Mouse (Mus musculus): ENCODE results near the gene Syngr1. TPM values are rescaled to one million over a fixed set of nuclear protein-coding genes. Genes with fewer than 3 reads are reported as not detected.

Gene Syngr1
- total and polyA plus RNA-seq, 3 experiments: 105 to 115 TPM; not detected in 1

- no peak for DNase-seq (ENCODE audit: low read depth, low spot score)
- H3K4me3 ChIP-seq (ENCODE audit: control insufficient read depth in 1 of 2, insufficient read depth in 1 of 2, low read depth in 2 of 2, low read length in 2 of 2): no peak overlapping the region
- no peaks in the 10 kb centered on the region for H3K9me3 ChIP-seq (replicated peaks; ENCODE audit: insufficient read depth, low read length)
- no peaks in the 10 kb centered on the region for H3K27me3 ChIP-seq (ENCODE audit: control insufficient read depth in 1 of 2, insufficient read depth in 2 of 2, low read length in 2 of 2)
- peak overlapping the region; percentile 11; the same call in 1 of the 2 replicates for H3K27ac ChIP-seq (ENCODE audit: control insufficient read depth, low read depth, low read length)
- no peak overlapping the region for H3K9ac ChIP-seq (ENCODE audit: control insufficient read depth, low read depth, low read length, poor library complexity, severe bottlenecking)
- peaks cover 6 to 15% of the 10 kb centered on the region in 2 experiments; a peak in 3 of 4 replicates for H3K36me3 ChIP-seq (ENCODE audit: control insufficient read depth in 1 of 2, insufficient read depth in 2 of 2, low read length in 2 of 2)
- H3K4me1 ChIP-seq (ENCODE audit: control insufficient read depth in 1 of 2, insufficient read depth in 2 of 2, low read length in 2 of 2): no peaks in the 10 kb centered on the region
- H3K79me2 ChIP-seq (ENCODE audit: control insufficient read depth, insufficient read depth, low read length, poor library complexity): peaks cover 22% of the 10 kb centered on the region
- TF ChIP-seq POLR2AphosphoS5 (IDR thresholded peaks at IDR 0.05; ENCODE audit: borderline replicate concordance, low read depth, low read length) (no peak; the same call in 1 of the 2 replicates), ZMIZ1 (IDR thresholded peaks at IDR 0.05; ENCODE audit: low read depth, low read length) (no peak), UBTF (IDR thresholded peaks at IDR 0.05; ENCODE audit: borderline replicate concordance, insufficient read depth, low read depth, low read length) (no peak), BHLHE40 (IDR thresholded peaks at IDR 0.05; ENCODE audit: borderline replicate concordance, low read depth, low read length) (no peak; the same call in 1 of the 2 replicates), MXI1 (IDR thresholded peaks at IDR 0.05; ENCODE audit: low read depth, low read length) (0 out of 2 replicates have a peak, but pooled peaks have one; percentile 28), CTCF (IDR thresholded peaks at IDR 0.05 in 2 of 3, conservative IDR thresholded peaks at IDR 0.05 in 1 of 3; ENCODE audit: control insufficient read depth in 1 of 3, insufficient read depth in 1 of 3, low read depth in 2 of 3, low read length in 3 of 3, poor library complexity in 1 of 3, severe bottlenecking in 1 of 3) (no peak), ZKSCAN1 (IDR thresholded peaks at IDR 0.05; ENCODE audit: low read depth, low read length) (no peak), USF2 (IDR thresholded peaks at IDR 0.05; ENCODE audit: borderline replicate concordance in 1 of 2, insufficient read depth in 1 of 2, low read depth in 1 of 2, low read length in 2 of 2) (no peak), MAX (IDR thresholded peaks at IDR 0.05; ENCODE audit: low read length) (no peak), RCOR1 (IDR thresholded peaks at IDR 0.05; ENCODE audit: low read depth, low read length) (0 out of 2 replicates have a peak, but pooled peaks have one; percentile 2), JUND (IDR thresholded peaks at IDR 0.05; ENCODE audit: low read depth, low read length) (no peak), ETS1 (IDR thresholded peaks at IDR 0.05; ENCODE audit: low read depth, low read length) (no peak), MYB (IDR thresholded peaks at IDR 0.05; ENCODE audit: low read depth, low read length) (no peak), GATA1 (IDR thresholded peaks at IDR 0.05; ENCODE audit: low read depth, low read length) (no peak), MAZ (IDR thresholded peaks at IDR 0.05; ENCODE audit: low read depth, low read length) (peak; percentile 38; the same call in 1 of the 2 replicates), GABPA (IDR thresholded peaks at IDR 0.05; ENCODE audit: low read depth, low read length) (no peak), NELFE (IDR thresholded peaks at IDR 0.05; ENCODE audit: low read depth, low read length) (peak; percentile 1; the same call in 1 of the 2 replicates), SIN3A (IDR thresholded peaks at IDR 0.05; ENCODE audit: low read length) (peak; percentile 55), KAT2A (conservative IDR thresholded peaks at IDR 0.05; ENCODE audit: low read depth, low read length) (no peak), E2F4 (IDR thresholded peaks at IDR 0.05; ENCODE audit: borderline replicate concordance, low read depth, low read length) (0 out of 2 replicates have a peak, but pooled peaks have one; percentile 8), EP300 (IDR thresholded peaks at IDR 0.05; ENCODE audit: low read depth in 1 of 2, low read length in 2 of 2) (0 out of 4 replicates have a peak, but pooled peaks of 1 of the 2 experiments have one; percentile 11), TCF12 (IDR thresholded peaks at IDR 0.05; ENCODE audit: low read depth, low read length) (no peak), TAL1 (IDR thresholded peaks at IDR 0.05; ENCODE audit: low read length) (no peak), ELF1 (IDR thresholded peaks at IDR 0.05; ENCODE audit: low read depth, low read length) (no peak), MYC (IDR thresholded peaks at IDR 0.05; ENCODE audit: low read depth, low read length) (no peak; the same call in none of the 2 replicates), ZC3H11A (IDR thresholded peaks at IDR 0.05; ENCODE audit: low read depth, low read length) (no peak), SMC3 (IDR thresholded peaks at IDR 0.05; ENCODE audit: low read depth, low read length) (peak; percentile 0; the same call in 1 of the 2 replicates), ZNF384 (IDR thresholded peaks at IDR 0.05; ENCODE audit: low read depth, low read length) (no peak), TBP (IDR thresholded peaks at IDR 0.05; ENCODE audit: low read depth, low read length) (peak; percentile 57; the same call in 1 of the 2 replicates), POLR2A (IDR thresholded peaks at IDR 0.05; ENCODE audit: control insufficient read depth in 1 of 2, insufficient read depth in 1 of 2, low read depth in 1 of 2, low read length in 2 of 2, poor library complexity in 1 of 2) (no peak), USF1 (IDR thresholded peaks at IDR 0.05; ENCODE audit: low read depth, low read length) (no peak), CHD2 (IDR thresholded peaks at IDR 0.05; ENCODE audit: low read length) (no peak; the same call in 1 of the 2 replicates), CHD1 (IDR thresholded peaks at IDR 0.05; ENCODE audit: low read depth, low read length) (no peak), NRF1 (IDR thresholded peaks at IDR 0.05; ENCODE audit: insufficient read depth, low read depth, low read length, poor library complexity, severe bottlenecking) (no peak), MAFK (IDR thresholded peaks at IDR 0.05; ENCODE audit: borderline replicate concordance, low read depth, low read length) (no peak), MEF2A (IDR thresholded peaks at IDR 0.05; ENCODE audit: extremely low read depth, insufficient replicate concordance, low read depth, low read length, poor library complexity, severe bottlenecking) (no peak)
These were observed 15.3 kb upstream of the Syngr1 start for GRCm38 (mm10) chr15:80075733-80076337.

Data from MEL (cell line).